Mouse (Mus musculus) gastrocnemius, postnatal 14 days (tissue): ENCODE measurements around the gene Ccdc194. TPM values are rescaled to one million over a fixed set of nuclear protein-coding genes. Genes with fewer than 3 reads are reported as not detected.
"Not testable (repeated sequence)": the region's sequence is repeated elsewhere in the genome, so short reads cannot be mapped to it uniquely, and the experiment has no call there.

Experiments
- DNase-seq: peaks from one replicate; pipeline ENCODE4 v3.0.0; 2021; ENCODE audit warnings: mixed read lengths
- intact Hi-C: fragments of 180-260 bp; cut with DNase I; formaldehyde crosslinking; loops from one replicate; pipeline ENCODE4 v1.15.1; 2025; ENCODE audit warnings: low total_unique reads
- total RNA-seq, 2 experiments: library from RNA; stranded (reverse); gene quantifications; 2 replicates each; pipeline ENCODE4 v1.2.3; 2021

The Ccdc194 gene
- total RNA-seq, 2 experiments from 2014 or later: 0.33 TPM; not detected in 1

DNA sequence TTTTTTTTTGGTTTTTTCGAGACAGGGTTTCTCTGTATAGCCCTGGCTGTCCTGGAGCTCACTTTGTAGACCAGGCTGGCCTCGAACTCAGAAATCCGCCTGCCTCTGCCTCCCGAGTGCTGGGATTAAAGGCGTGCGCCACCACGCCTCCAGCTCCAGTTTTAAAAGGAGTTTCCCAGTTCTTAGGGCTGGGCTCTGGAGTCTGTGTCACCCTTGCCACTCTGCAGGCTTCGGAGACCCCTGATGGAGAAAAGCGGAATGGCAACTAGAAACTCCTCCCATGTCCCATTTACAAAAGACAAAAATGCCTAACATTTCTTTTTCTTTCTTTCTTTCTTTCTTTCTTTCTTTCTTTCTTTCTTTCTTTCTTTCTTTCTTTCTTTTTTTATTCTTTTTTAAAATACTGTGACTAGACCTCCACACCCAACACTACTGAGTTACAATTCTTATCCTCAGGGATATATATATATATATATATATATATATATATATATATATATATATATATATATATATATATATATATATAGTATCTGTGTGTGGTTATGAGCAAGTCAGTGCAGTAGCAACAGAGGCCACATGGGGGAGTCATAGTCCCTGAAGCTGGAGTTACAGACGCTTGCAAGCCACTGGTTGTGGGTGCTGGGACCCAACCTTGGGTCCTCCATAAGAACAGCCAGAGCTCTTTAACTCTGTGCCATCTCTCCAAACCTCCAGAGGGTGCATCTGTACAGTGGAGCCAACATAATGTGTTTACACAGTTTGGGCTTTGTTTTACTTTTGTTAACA, 6.3 kb downstream of the Ccdc194 start:
- intact Hi-C loops: not testable (repeated sequence)

DNA sequence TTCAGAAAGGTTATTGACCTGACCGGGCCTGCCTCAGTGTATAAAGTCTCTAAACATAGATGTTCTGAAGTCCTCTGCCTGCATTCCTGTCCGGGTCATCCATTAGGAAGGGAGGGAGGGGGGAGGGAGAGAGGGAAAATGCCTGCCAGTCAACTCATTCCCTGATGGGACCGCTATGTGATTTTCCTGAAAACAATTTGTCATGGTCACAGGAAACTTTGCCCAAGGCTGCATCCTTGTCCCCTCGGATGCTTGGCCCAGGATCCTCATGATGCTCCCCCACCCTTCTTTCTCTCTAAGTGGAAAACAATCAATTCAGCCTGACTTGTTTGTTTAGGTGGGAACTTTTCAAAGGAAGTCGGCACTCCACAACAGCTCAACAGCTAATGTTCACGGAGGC, 8.7 kb downstream of the Ccdc194 start:
- DNase-seq: no peak
- intact Hi-C loops: no loop called here

More for the DNA sequence above, 6.3 kb downstream of the Ccdc194 start:
- peak; percentile 65 for DNase-seq

DNA sequence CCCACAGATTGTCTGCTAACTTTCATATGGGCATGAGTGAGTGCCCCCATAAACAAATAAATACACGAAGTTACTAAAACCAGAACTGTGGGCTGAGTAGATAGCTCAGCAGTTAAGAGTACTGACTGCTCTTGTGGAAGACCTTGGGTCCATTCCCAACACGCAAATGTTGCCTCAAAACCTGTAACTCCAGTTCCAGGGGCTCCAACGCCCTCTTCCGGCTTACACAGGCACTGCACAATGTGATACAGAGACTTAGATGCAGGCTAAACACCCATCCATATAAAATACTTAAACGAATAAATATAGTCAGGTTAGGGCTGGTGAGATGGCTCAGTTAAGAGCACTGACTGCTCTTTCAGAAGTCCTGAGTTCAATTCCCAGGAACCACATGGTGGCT, 10.5 kb downstream of the Ccdc194 start:
- no peak for DNase-seq

DNA sequence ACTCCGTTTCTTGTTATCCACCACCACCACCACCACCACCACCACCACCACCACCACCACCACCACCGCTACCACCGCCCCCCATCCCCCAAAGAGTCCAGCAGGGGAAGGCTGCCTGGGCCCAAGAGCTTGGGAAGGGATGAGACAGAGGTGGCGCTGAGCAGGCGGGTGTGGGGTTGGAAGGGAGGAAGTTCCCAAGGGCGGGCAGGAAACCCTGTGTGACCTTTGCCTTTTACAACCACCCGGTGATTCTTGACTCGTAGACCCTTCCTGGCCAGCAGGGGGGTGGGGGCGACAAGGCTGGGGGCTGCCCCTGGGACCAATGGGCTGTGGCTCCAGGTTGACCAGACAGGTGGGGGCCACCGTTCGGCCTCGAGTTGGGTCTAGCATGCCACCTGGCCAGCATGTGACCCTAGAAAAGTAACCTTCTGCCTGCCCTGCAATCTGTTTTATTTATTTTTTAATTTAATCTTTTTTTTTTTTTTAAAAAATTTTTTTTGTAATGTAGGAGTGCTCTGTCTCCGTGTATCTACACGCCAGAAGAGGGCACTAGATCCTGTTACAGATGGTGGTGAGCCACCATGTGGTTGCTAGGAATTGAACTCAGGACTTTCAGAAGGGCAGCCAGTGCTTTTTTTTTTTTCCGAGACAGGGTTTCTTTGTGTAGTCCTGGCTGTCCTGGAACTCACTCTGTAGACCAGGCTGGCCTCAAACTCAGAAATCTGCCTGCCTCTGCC, 12.3 kb downstream of the Ccdc194 start:
- DNase-seq: no peak
- intact Hi-C loops: no loop called here

More for the DNA sequence above, 10.5 kb downstream of the Ccdc194 start:
- intact Hi-C loops: no loop called here

DNA sequence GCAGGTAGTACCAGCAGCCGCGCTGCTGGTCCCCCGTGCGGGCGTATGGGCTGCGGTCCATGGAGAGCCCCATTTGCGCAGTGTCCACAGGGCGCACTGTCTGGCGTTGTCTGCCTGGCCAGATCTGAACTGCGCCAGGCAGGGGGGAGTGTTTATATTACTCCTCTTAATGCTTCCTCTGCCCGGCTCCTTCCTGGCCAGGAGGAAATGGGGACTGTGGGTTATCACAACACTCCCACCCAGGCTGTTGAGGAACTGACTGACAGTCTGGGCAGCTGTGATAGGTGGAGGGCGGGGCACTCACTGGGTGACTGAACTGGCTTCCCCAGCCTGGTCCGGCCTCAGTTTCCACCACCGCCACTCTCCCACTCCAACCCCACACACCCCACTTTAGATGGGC, 13.9 kb downstream of the Ccdc194 start, which contains the start of gene Plvap:
Plvap (minus strand) TSS at position 109 of the 400 bp plus-strand sequence.
- no peak for DNase-seq
- intact Hi-C loops: no loop called here

DNA sequence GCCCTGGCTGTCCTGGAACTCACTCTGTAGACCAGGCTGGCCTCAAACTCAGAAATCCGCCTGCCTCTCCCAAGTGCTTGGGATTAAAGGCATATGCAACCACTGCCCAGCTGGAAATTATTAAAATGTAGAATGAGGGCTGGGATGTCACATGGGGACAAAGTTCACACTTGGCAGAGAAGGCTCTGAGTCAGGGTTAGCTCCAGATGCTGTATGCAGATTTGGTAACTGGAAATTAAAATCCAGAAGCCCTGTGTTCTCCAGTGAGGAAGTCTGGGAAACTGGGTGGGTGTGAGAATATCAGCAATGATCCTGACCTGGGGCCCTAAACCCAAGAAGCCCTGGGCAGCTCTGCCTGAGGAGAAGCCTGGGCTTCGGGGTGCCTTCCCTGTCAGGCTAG, 16.2 kb downstream of the Ccdc194 start:
- intact Hi-C loops: no loop called here
- no peak for DNase-seq

DNA sequence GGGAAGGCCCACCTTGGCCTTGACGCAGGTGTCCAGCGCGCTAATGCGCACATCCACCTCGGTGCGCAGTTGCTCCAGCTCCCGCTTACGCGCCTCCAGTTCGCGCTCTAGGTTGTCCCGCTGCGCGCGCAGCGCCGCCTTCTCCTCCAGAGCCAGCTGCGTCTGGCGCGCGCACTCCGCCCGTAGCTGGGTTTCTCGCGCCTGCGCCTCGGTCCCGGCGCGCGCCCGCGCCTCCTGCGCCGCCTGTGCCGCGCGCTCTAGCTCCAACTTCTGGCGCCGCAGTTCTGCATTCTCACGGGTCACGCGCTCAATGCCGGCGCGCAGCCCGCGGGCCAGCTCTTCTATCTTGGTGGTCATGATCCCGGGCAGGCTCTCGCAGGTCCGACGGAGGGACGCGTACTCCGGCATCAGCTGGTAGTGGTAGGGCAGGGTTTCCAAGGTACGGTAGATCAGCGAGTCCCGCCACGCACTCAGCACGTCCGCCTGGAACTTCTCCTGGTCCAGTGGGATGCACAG, 17.9 kb downstream of the Ccdc194 start:
- peak; percentile 87 for DNase-seq
- intact Hi-C loops: no loop called here

DNA sequence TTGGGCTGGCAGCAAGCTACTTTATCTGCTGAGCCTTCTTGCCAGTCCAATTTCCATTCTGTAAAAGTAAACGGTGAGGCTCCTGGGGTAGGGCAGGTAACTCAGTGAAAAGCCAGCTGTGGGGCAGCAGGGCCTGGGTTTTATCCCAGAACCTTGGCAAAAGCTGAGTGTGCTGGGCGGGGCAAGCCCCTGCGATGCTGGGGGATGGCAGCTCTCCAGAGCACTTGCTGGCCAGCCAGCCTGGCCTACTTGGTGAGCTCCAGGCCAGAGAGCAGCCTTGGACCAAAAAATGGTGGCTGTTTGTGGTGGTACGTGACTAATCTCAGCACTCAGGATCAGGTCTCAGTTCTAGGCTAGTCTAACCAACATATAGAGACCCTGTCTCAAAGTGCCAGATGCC, 19.5 kb downstream of the Ccdc194 start:
- DNase-seq: peak; percentile 62
- intact Hi-C loops: no loop called here

DNA sequence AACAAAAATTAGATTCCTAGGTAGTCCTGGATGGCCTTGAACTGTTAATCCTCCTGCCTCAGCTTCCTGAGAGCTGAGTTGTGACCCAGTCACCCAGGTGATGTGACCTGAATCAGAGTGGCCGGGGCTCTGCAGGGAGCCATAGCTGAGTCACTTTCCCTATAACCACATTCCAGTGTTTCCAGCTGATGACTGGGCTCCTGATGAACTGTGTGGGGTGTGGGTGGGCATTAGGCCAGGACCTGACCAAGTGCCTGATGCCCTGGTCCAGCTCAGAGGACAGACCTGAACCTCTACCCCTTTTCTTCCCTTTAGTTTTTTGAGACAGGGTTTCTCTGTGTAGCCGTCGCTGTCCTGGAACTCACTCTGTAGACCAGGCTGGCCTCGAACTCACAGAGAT, 20.2 kb downstream of the Ccdc194 start:
- DNase-seq: no peak
- intact Hi-C loops: no loop called here

DNA sequence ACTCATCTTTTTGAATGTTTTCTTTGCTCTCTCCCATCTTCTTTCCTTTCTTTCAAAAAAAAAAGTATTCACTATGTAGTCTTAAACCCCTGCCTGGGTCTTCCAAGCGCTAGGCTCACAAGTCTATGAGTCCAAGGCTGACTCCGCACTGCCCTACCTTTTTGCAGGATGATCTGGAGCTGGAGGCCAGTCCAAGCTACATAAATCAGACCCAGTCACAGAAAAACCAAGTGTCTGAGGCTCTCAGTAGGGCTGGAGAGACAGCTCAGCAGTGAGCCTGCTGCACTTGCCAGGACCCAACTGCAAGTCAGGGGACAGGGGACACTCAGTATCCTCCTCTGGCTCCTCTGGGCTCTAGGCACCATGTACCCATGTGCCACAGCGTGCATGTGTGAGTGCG, 21.2 kb downstream of the Ccdc194 start:
- DNase-seq: no peak
- intact Hi-C loops: no loop called here

DNA sequence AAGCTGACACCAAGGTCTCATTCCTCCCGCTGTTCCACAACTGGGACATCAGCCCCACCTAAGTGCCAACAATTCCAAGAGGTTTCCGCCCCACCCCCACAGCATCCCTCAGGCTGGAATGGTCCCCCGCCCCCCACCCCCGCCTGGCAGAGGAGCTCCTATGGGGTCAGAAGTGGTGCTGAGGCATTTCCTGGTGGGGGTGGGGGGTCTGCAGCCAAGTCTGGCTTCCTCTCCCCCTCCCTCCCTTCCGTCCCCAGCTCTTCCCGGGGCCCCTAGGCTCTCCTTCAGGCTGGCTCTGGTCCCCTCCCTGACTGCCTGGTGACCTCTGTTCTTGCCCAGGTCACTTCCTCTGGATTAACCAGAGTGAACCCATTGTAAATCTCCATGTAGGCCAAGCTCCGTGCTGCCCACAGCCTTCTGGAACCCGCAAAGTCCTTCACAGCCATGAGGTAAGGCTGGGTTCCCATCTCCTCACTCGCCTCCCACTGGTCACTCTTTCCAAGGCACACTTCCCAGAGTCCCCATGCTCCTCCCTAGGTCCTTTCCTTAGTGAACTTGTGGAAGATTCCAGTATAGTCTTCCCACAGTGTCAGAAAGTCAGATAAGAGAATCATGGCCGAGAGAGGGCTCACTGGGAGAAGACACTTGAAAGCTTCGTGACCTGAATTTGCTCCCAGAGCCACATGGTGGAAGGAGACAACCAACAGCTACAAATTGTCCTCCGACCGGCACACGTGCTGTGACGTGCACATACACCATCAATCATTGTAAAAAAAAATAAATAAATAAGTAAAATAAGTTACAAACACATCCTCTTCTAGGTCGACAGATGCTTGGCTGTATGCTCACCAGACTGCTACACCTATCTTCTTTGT, 26.5 kb downstream of the Ccdc194 start:
- no peak for DNase-seq
- intact Hi-C loops: no loop called here

DNA sequence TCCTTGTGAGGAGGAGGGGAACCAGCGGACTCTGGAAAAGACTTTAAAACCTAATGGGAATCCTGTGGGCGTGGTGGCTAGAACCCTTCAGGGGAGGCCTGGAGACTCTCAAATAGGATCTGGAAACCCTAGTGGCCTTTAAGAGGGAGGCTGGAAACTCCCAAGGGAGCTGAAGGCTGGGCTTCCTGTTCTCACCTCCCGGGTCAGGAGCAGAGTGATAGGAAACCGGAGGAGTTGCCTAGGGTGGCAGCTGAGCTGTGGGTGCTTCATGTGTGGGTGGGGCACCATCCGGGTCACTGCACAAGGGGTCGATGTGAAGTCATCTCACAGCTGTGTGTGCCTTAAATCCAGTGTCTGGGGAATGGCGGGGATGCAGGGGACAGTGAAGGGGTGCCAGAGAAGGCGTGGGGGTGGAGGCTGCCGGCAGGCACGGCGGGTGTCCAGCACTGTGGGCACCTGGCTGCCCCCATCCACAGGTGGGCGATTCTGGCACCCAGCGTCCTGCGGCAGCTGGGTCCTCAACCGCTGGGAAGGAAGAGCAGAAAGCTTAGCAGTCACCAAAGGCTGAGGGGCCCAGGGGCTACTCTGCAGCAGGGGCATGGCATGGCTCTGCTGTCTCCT, 27.5 kb downstream of the Ccdc194 start:
- intact Hi-C loops: no loop called here
- no peak for DNase-seq

DNA sequence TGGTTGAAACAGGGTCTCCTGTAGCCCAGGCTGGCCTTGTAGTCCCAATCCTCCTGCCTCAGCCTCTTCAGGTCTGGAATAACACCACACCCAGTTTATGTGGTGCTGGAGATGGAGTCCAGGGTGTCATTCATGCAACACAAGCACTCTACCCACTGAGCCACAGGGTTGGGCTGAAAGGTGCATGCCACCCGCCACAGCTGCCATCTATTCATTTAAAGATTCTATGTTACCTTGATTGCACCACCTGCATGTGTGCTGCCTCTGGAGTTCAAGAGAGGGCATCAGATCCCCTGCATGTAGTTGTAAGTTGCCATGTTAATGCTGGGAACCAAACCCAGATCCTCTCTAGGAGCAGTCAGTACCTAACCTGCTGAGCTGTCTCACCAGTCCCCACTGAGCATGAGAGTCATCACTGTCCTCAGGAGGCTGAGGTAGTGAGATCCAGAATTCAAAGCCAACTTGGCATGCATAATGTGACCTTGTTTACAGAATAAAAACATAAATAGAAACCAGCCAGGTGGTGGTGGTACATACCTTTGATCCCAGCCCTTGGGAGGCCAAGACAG, 28.4 kb downstream of the Ccdc194 start:
- no peak for DNase-seq
- intact Hi-C loops: no loop called here

DNA sequence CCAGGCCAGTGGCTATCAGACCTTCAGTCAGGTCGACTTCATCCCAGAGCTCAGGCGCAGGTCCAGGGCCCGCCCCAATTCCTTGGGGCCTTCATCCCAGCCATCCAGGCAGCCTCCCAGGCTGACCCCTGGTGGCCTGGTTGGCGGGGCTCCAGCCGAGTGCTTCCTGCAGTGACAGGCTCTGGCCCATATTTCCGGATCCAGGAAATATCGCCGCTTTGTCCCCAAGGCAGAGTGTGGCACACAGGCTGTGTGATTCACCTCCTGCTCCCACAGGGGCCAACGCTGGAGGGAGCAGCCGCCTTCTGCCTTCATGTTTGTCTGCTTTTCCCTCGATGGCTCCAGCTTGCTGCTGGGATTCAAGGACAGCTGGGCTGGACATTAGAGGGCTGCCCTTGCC, 29.0 kb downstream of the Ccdc194 start:
- DNase-seq: peak; percentile 94
- intact Hi-C loops: no loop called here

DNA sequence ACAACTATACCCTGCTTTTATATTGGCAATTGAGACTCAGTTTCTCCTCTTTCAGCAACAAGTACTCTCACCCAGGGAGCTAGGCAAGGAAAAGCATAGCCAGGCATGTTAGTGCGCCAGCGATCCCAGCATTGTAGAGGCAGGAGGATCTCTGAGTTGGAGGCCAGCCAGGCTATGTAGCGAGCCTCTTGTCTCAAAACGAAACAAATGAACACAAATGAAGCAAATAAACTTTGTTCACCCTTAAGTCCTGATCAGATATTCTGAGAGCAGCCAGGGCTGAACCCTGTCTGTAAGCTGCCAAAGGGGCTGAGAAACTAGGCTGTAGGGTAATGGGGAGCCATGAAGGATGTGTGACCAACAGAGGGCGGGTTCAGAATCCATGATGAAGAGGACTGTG, 29.7 kb downstream of the Ccdc194 start:
- intact Hi-C loops: no loop called here
- DNase-seq: no peak

DNA sequence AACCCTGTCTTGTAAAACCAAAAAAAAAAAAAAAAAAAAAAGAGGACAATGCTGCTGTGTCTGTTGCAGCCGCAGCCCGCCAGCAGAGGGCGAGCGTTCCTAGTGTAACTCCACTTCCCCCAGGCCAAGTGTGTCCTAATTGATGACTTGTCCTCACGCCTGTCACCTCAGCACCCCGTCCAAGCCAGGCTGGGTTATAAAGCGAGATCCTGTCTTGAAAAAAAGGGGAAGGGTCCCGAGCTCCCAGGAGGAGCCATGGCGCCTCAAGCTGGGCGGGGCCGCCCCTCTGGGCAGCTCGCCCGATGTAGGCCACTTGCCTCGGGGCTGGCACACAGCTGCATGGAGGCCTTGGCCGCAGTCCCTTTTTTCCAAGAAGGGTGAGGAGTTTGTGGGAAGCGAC, 30.5 kb downstream of the Ccdc194 start:
- peak; percentile 88 for DNase-seq
- intact Hi-C loops: no loop called here

DNA sequence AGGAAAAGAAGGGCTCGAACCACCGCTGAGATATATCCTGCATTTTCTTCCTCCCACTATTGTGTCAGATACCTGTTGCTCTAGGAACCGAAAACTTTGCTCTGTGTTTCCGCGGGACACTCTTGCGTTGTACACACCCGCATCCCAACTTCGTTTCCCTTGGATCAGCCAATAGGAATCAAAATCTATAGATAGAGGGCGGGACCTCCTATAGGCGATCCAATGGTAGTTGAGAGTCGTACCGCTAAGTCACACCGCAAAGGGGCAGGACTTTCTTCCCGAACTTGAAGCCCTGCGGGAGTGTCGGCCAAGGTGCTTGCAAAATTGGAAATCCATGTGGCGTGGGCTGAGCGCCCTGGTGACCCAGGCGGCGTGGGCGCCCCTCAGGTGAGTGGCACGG, 37.1 kb downstream of the Ccdc194 start:
- intact Hi-C loops: no loop called here

DNA sequence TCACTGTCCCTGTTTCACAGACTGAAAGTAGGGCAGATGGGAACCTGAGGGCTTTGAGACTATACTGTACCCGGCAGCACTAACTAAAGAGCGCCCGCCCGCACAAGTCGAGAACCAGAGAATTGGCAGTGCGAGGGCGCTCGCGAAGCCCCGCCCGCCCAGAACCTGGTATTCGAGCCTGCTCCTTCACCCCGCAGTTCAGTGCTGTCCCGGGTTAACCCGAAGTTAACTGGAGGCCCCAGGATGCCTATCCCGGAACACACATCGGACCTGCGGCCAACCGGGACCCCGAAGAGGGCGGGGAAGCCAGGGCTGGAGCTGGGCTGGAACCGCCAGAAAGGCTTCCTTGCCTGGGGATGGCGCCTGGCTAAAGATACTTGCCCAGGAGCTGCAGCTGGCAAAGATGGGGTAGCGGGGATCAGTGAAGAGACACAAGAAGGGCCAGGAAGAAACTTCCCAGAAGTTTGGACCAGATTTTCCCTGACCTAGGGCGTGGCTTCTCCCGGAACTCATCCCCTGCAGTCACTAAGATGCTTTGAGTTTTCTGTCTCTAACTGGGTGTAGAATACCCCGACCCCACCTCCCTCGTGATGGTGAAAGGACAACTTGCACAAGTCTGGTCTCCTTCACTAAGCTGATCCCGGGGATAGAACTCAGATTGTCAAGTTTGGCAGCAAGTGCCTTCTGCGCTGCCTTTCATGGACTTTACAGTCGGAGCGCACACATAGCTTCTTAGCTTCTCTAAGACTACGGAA, 37.6 kb downstream of the Ccdc194 start, which contains the start of gene Gtpbp3:
Gtpbp3 (plus strand) TSS at position 413 of the 755 bp plus-strand sequence.
- DNase-seq: peak; percentile 90
- intact Hi-C loops: no loop called here

More for the DNA sequence above, 37.1 kb downstream of the Ccdc194 start:
- DNase-seq: peak; percentile 80
